Mouse (Mus musculus) yolk sac, embryonic 10.5 days (tissue): Measurements from ENCODE around the gene Cavin2.
A peak's percentile ranks its signal among the peaks of the same experiment; 100 is the strongest.

Source experiments
- DNase-seq: peaks from one replicate; pipeline ENCODE4 v3.0.0-alpha.2; 2017; ENCODE audit warnings: low spot score

Cavin2 gene

GRCm38 (mm10) chr1:51288755-51289619 is at the start of gene Cavin2:
Gene Cavin2 (plus strand): TSS chr1:51289126.
- DNase-seq: peak; percentile 55

- DNase-seq: no peak
Observed at GRCm38 (mm10) chr1:51241311-51241986, 47.5 kb upstream of the Cavin2 start.

DNA sequence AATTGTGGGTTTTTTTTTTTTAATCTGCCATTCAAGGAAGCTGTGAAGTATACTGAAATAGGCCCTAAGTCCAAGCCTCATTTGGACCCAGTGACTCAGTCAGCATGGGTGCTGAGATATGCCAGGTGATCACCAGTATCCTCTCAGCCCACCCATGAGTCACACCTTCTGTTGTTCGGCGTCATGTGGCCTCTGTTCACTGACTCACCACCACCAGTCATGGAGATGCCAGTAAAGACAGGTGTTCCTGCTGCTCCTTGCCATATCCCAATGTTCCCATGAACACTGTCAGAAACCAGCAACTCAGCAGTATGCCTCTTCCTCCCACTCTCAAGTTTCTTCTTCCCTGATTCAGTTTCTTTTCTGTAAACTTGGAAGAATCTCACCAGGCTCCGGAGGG is 45.6 kb upstream of the Cavin2 start:
- no peak for DNase-seq

DNA sequence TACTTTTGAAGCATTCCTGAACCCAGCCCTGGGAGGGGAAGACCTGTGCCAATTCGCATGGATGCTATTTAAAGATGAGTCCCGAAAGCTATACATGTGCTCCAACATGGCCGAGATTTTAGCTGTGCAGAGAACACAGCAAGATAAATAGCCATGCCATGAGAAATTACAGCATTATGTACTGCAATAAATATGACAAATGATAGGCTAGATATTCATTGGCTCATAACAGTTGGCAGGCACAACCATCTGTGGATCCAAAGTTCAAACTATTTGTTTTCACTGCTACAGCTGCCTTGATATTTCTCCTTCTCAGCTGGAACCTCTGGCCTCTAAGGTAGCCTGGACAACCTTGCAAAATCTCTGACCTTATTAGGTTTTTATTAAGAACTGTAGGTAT is 45.1 kb upstream of the Cavin2 start:
- DNase-seq: no peak

GRCm38 (mm10) chr1:51245381-51245780 is 43.5 kb upstream of the Cavin2 start:
- DNase-seq: peak; percentile 11

DNA sequence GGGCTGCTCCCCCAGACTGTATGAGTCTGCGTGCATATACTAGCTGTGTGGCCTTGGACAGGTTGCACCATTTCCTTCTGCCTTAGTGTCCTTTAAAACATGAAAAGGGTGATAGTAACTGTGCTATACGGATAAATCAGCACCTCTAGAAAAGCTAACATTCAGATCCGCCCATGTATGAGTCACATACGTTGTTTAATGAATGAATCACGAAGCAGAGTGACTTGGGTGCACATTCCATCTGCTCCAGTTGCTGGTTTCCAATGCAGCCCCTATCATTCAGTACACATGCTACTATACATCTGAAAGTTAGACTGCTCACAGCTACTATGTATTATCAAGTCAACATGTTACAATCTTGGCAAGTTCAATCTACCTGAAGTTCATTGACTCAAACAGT is 38.6 kb upstream of the Cavin2 start:
- no peak for DNase-seq

- peak; percentile 29 for DNase-seq
Observed at GRCm38 (mm10) chr1:51265118-51265800, 23.7 kb upstream of the Cavin2 start.

GRCm38 (mm10) chr1:51265926-51266325 is 23.0 kb upstream of the Cavin2 start:
- peak; percentile 39 for DNase-seq

GRCm38 (mm10) chr1:51267125-51267524 is 21.8 kb upstream of the Cavin2 start:
- no peak for DNase-seq

GRCm38 (mm10) chr1:51268225-51268624 is 20.7 kb upstream of the Cavin2 start:
- DNase-seq: no peak

DNA sequence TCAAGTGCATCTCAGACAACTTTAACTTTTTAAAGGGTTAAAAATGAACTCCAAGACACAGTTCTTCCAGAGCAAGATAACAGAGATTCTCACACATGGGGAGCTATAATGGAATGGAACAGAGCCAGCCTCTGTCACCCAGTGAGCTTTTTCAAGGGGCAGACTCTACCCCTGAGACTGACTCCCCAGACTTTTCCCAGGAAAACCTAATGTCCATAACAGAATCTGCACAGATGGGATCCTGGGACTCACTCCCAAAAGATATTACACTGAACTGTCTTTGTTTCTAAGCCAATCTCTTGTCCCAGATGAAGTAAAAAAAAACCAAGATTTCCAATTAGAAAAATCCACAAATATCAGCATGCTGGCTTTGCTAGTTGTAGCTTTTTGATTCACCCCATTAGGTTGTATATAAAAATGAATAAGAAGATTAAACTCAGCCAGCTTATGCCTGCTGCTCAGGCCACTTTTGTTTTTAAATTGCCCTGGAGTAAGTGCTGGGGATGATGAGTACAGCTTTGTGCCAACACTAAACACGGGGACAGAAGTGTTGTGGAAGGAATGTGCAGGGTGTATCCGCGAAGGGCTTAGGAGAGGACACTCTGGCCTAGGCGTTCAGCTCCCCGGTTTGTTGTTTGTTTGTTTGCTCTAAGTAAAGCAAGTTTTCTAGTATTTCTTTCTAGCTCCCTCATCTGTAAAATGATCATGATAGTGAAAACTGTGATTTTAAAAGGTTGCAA is 18.6 kb upstream of the Cavin2 start:
- no peak for DNase-seq

GRCm38 (mm10) chr1:51271845-51272244 is 17.1 kb upstream of the Cavin2 start:
- DNase-seq: no peak

DNA sequence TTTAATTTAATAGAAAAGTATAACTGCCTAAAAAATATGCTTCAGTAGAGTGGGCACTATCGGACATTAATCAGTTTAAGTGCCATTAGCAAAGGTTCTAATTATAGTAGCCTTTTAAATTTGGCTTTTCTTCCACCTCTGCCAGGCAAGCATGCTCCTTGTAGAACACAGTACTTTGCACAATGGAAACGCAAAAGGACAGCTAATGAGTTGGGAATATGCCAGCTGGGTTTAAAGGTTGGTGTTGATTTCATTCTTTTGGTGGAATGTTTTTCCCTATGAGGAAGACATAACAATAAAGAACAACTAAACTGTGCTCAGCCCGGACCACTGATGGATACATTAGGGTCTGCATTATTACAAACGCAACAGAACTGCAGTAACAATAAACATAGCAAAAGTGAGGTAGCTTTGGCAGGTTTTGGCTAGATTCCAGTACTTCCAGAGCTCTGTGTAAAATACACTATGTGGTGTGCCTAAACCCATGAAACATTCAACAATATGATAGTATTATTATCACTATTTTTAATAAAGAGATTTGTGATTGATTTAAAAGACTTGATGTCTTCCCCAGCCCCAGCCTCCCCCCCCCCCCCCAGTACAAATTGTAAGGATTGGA is 16.2 kb upstream of the Cavin2 start:
- no peak for DNase-seq

- DNase-seq: no peak
Observed at GRCm38 (mm10) chr1:51277879-51278567, 10.9 kb upstream of the Cavin2 start.

DNA sequence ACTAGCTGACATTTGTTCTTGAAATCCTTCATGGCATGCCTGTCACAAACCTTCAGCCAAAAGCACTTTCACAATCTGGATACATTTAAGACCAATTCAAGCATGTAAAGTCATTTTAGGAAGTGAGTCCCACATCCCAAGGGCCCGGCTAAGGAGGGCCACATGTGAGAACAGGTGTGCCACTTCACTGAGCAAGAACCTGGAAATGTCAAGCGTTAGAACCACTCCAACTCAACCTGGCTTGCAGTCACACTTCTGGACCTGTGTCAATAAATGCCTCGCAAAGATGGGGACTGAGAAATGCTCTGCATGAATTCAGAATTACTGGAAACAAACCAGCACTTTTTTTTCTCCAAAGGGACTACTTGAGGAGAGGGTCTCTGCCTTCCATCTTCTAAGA is 725 bp upstream of the Cavin2 start:
- no peak for DNase-seq

GRCm38 (mm10) chr1:51289620-51290445 is 907 bp downstream of the Cavin2 start:
- peak; percentile 18 for DNase-seq

GRCm38 (mm10) chr1:51290634-51291033 is 1.7 kb downstream of the Cavin2 start:
- DNase-seq: peak; percentile 7

DNA sequence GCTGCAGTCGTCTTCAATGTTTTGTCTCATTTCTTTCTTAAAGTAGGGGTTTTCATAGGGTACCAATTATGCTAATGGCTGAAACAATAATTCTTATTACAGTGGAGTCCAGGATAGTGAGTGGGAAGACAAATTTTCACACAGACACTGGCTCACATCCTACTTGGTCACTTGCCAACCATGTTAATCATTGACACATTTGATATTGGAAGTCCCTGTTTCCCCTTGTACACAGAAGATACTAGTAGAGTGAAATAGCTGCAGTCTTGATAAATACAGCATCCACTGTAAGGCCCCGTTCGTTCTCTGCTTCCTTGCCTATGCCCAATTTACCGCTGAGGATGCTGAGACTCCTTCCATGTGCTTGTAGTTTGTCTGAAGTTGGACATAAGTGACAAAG is 3.4 kb downstream of the Cavin2 start:
- DNase-seq: no peak

GRCm38 (mm10) chr1:51300295-51300930 is 11.5 kb downstream of the Cavin2 start:
- DNase-seq: no peak

- no peak for DNase-seq
Observed at GRCm38 (mm10) chr1:51307056-51307455, 18.1 kb downstream of the Cavin2 start.
